Mouse (Mus musculus) ES-E14 (cell line): Measurements from ENCODE around the gene Acan.

Experiments
- CHD2 ChIP-seq: IDR thresholded peaks from 2 replicates; pipeline ENCODE4 v1.6.1; 2014; ENCODE audit warnings: mild to moderate bottlenecking, low read depth, low read length, inconsistent platforms
- ZC3H11A ChIP-seq: IDR thresholded peaks from 2 replicates; pipeline ENCODE4 v1.6.1; 2012; ENCODE audit warnings: low read depth, mild to moderate bottlenecking, inconsistent platforms, low read length, borderline replicate concordance

DNA sequence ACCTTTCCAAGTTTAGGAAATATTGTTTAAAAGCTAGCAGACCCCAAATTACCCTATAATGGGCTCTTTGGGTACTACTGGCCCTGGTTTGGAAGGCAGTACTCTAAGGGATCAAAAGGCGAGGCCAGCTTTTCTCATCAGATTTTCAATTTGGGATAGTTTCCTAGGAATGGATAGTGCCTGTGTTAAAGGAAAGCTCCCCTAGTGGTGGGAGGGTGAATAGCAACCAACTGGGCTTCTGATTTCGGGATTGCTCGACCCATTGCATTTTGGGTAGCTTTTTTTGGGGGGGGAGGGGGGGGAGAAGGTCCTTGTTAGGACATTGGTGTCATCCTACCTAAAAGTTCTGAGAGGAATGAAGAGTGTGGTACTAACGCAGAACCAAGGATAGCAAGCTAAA, 35.8 kb downstream of the Acan start:
- TF ChIP-seq ZC3H11A (no peak), CHD2 (no peak)
